Mouse (Mus musculus) CH12F3 (cell line): ENCODE results near the gene Arhgef38.

Source experiments
- in situ Hi-C: fragments of 300-500 bp; cut with MboI; formaldehyde crosslinking; loops from 2 replicates; pipeline ENCODE4 v1.14.3; 2020; ENCODE audit warnings: low sequenced_read_pairs

Gene Arhgef38

DNA sequence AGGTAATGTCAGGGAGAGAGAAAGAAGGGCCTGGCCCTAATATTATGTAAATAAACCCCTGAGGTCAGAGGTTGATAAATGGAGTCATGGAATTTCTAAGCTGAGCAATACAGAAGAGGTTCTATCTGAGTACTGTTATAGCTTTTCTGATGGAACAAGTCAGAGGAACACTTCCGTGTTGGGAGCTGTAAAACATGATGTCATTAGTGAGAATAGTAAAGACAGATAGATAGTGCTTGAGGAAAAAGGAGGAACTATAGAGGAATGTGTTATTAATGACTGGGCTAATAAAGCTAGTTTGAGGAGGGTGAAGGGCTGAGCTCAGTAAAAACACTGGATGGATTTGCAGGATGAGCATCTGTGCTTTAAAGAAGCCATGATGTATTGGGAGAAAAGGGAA, 140.4 kb downstream of the Arhgef38 start:
- in situ Hi-C loops = no loop called here

GRCm38 (mm10) chr3:133092936-133093335, 141.8 kb downstream of the Arhgef38 start:
- in situ Hi-C loops = no loop called here

- in situ Hi-C loops = no loop called here
Observed at GRCm38 (mm10) chr3:133092274-133092853, 142.4 kb downstream of the Arhgef38 start.

DNA sequence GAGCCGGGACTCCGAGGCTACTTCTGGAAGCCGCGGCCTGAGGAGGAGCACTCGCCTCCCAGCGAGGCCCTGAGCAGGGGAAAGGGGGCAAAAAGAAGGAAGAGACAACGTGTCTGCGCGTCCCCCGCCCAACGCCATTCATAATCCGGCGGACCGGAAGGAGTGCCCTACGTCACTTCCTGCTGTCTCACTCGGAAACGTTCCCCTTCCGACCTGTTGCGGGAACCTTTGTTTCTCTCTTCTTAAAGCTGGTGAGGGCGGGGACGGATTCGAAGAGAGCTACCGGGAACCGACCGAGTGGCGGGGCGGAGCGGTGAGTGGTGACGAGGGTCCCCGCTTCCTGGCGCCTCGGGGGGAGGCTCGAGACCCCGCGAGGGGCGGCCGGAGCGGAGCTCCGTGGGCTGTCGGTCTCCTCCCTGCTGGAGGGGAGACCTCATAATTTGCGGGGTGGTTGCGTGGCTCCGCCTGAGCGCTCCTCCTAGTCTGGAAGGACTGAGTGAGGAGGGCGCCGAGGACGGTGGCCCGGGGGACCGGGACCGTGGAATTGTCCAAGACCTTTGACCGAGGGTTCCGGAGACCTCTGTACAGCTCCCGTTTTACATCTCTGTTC, 143.0 kb downstream of the Arhgef38 start, which contains the start of the genes Ints12 and Gstcd:
Gene Ints12, plus strand, starts transcription at position 177 of the 610 bp plus-strand sequence.
Gene Gstcd, minus strand, starts transcription at position 370 of the 610 bp plus-strand sequence.
- in situ Hi-C loops = no loop called here

- in situ Hi-C loops = no loop called here
Observed at GRCm38 (mm10) chr3:133091121-133091663, 143.6 kb downstream of the Arhgef38 start.

GRCm38 (mm10) chr3:133090247-133091120, 144.3 kb downstream of the Arhgef38 start:
- in situ Hi-C loops = no loop called here

DNA sequence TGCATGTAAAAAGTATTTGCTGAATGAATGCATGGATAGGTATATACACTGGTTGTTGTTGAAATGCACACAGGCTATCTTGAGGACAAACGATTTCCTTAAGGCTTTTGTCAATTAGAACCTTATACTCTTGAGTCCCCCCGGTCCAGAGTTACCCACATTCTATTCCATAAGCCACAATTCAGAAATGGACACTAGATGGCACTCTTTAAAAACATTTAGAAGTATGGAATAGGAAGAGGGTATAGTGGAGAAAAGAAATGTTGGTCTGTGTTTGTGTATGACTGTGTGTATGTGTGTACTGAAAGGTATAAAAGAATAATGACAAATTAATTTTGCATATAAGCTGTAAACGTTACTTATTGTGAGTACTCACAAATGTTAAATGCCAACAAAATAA, 148.9 kb downstream of the Arhgef38 start:
- in situ Hi-C loops = no loop called here

DNA sequence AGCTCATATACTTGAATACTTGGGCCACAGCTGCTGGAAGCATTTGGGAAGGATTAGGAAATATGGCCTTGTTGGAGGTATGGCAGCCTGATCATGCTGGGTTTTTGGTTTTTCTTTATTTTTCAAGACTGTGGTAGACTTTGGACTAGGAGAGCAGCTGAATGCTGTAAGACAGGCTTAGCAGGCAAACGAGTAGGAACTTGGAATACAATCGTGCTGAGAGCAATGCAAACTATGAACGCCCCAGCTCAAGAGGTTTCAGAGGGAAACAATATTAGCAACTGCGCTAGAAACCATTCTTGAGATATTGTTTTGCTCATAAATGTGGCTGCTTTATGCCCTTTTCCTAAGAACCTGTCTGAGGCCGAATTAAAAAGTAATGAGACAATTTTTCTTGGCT, 152.0 kb downstream of the Arhgef38 start:
- in situ Hi-C loops = no loop called here

GRCm38 (mm10) chr3:133075560-133075959, 159.2 kb downstream of the Arhgef38 start:
- in situ Hi-C loops = no loop called here
